Mouse (Mus musculus): ENCODE results near the gene Mdfi. TPM values are rescaled to one million over a fixed set of nuclear protein-coding genes. Genes with fewer than 3 reads are reported as not detected.

Gene Mdfi
- polyA plus RNA-seq, 1 experiment, result 10.4 TPM

DNA sequence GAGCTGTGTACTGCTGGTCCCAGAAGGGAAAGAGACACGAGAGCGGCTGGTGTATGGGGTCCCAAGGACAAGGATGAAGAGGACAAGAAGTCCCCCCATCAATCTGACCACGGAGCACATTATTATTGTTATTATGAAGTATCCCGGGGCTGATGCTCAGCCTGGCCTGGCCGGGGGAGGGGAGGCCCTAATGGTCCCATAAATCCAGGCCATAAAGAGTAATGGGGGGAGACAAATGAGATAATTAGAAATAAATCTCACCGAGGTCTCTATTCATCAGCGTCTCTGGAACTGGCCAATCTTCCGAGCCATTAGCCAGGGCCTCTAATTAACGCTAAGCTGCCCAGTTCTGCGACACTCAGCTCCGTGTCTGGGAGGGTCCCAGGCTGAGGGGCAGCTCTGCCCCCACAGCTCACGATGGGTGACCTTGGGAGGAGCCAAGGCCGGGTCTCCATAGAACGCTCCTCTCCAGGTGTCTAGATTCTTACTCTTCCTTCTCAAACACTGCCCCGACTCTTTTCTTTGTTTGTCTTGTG lies 23.2 kb downstream of the Mdfi start:
- Histone ChIP-seq H3K27me3 (replicated peaks) (peaks cover 69% of the 10 kb centered on the region), H3K36me3 (replicated peaks; ENCODE audit: low read length) (no peaks in the 10 kb centered on the region), H3K4me1 (peaks cover 7% of the 10 kb centered on the region), H3K4me3 (replicated peaks) (no peak overlapping the region), H3K9me3 (0 out of 2 replicates have a peak, but pooled peaks cover 4% of the 10 kb centered on the region)
- TF ChIP-seq GATA1 (IDR thresholded peaks at IDR 0.05; ENCODE audit: borderline replicate concordance, low read length) (no peak), FLI1 (IDR thresholded peaks at IDR 0.05; ENCODE audit: low read length) (no peak)

DNA sequence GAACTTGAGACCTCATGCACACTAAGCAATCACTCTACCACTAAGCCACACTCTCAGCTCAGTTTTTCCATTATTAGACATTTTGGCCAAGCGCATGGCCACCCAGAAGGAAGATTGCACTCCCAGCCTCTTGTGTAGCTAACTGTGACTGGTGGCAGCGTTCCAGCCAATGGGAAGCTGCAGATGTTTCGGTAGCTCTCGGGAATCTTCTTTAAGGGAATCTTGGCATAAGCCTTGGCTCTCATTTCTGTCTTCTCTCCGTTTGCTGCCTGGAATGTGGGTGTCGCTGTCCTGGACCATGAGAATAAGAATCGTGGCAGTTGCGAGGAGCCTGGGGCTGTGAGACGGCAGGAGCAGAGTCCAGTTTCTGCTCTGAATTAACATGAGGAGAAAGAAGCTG lies 28.3 kb downstream of the Mdfi start:
- Histone ChIP-seq H3K27me3 (replicated peaks) (peaks cover 62% of the 10 kb centered on the region), H3K36me3 (replicated peaks; ENCODE audit: low read length) (no peaks in the 10 kb centered on the region), H3K9me3 (peaks cover 7% of the 10 kb centered on the region; the same call in 1 of the 2 replicates), H3K4me3 (replicated peaks) (no peak overlapping the region), H3K4me1 (peaks cover 17% of the 10 kb centered on the region)
- TF ChIP-seq FLI1 (IDR thresholded peaks at IDR 0.05; ENCODE audit: low read length) (no peak), GATA1 (IDR thresholded peaks at IDR 0.05; ENCODE audit: borderline replicate concordance, low read length) (no peak)

DNA sequence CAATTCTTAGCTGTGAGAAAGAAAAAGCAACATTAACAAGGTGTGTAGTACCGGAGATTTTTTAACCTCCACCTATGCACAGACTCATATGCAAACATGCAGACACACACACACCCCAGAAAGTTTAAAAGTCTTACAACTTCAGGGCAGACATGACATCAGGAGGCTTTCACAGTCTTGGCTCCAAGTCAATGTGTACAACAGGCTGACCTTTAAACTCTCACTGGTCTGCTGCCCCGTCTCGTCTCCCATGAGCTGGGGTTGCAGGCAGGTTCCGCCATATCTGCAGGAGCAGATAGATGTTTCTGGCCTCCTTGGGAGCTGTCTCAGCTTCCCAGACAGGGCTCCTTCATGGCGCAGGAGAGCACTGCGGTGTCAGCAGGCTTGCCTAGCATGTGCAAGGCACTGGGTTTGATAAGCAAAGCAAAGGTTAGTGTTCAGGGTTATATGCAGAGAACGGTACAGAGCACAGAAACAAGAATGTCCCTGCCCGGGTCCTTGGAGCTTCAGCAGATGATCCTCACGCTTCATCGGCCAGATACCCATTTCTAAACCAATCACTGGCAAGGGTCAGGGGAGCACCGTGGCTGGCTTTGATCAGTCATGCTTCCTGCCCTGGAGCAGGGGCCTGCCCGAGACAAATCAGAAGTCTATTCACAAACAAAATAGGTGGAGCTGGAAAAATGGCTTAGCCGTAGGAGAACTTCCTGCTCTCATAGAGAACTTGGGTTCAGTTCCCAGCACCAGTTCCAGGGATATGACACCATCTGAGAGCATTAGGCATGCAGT lies 29.2 kb downstream of the Mdfi start:
- Histone ChIP-seq H3K36me3 (replicated peaks; ENCODE audit: low read length) (no peaks in the 10 kb centered on the region), H3K4me1 (peaks cover 17% of the 10 kb centered on the region), H3K27me3 (replicated peaks) (peaks cover 66% of the 10 kb centered on the region), H3K4me3 (replicated peaks) (no peak overlapping the region), H3K9me3 (peaks cover 7% of the 10 kb centered on the region; the same call in 1 of the 2 replicates)
- TF ChIP-seq GATA1 (IDR thresholded peaks at IDR 0.05; ENCODE audit: borderline replicate concordance, low read length), result no peak
- no peak for TF ChIP-seq FLI1 (IDR thresholded peaks at IDR 0.05; ENCODE audit: low read length)

DNA sequence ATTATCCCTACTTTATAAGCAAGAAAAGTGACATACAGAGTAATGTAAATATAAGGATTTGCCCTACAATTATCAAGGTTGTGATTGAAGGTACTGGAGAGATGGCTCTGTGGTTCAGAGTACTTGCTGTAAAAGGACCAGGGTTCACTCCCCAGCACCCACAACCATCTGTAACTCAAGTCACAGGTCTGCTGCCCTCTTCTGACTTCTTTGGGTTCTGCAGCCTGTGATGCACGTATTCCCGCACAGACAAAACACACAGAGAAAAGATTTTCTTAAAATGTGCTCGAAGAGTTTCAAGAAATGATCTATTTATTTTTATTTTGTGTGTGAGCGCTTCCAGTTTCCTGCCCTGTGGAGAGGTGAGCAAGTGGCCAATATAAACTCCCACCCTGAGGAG lies 30.8 kb downstream of the Mdfi start:
- TF ChIP-seq GATA1 (IDR thresholded peaks at IDR 0.05; ENCODE audit: borderline replicate concordance, low read length) (no peak), FLI1 (IDR thresholded peaks at IDR 0.05; ENCODE audit: low read length) (no peak)
- peaks cover 7% of the 10 kb centered on the region; the same call in 1 of the 2 replicates for H3K9me3 ChIP-seq
- H3K27me3 ChIP-seq (replicated peaks), result peaks cover 59% of the 10 kb centered on the region
- no peak overlapping the region for H3K4me3 ChIP-seq (replicated peaks)
- no peaks in the 10 kb centered on the region for H3K36me3 ChIP-seq (replicated peaks; ENCODE audit: low read length)
- peaks cover 17% of the 10 kb centered on the region for H3K4me1 ChIP-seq

DNA sequence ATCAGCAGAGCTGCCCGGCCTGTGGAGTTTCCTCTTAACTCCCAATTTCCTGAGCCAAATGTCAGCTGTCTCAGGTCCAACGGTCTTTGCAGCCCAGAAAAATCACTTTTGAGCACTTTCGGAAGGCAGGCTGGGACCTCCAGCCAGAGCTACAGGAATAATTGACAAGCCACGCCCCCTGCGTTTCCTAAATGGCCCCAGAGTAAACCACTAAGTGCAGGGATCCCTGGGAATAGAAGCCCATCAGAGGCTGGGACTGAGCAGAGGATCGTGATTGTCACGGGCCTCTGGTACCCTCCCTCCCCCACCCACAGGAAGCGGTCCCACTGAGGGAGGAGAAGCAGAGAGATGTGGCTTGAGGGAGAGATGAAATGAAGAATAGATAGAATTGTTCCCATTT lies 31.7 kb downstream of the Mdfi start:
- no peaks in the 10 kb centered on the region for H3K36me3 ChIP-seq (replicated peaks; ENCODE audit: low read length)
- peaks cover 7% of the 10 kb centered on the region; the same call in 1 of the 2 replicates for H3K9me3 ChIP-seq
- peaks cover 56% of the 10 kb centered on the region for H3K27me3 ChIP-seq (replicated peaks)
- H3K4me3 ChIP-seq (replicated peaks), result no peak overlapping the region
- H3K4me1 ChIP-seq, result peaks cover 17% of the 10 kb centered on the region
- TF ChIP-seq GATA1 (IDR thresholded peaks at IDR 0.05; ENCODE audit: borderline replicate concordance, low read length) (no peak), FLI1 (IDR thresholded peaks at IDR 0.05; ENCODE audit: low read length) (no peak)

DNA sequence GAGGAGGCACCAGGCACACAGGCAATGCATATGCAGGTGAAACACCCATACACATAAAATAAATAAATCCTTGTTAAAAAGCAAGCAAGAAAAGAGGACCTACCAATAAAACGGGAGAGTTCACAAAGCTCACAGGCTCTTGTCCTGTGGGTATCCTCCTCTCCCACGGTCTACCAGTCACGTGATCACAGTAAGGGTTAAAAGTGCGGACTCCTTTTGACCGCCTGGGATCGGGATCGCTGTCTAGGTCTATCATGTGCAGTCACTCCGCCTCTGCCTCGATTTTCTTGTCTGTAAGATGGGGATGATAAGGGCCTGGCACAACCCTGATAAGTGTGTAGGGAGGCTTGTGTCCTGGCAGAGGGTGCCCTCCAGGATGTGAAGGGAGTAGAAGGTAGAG lies 37.1 kb downstream of the Mdfi start:
- peaks cover 23% of the 10 kb centered on the region for H3K4me1 ChIP-seq
- no peak overlapping the region for H3K4me3 ChIP-seq (replicated peaks)
- H3K9me3 ChIP-seq, result no peaks in the 10 kb centered on the region

DNA sequence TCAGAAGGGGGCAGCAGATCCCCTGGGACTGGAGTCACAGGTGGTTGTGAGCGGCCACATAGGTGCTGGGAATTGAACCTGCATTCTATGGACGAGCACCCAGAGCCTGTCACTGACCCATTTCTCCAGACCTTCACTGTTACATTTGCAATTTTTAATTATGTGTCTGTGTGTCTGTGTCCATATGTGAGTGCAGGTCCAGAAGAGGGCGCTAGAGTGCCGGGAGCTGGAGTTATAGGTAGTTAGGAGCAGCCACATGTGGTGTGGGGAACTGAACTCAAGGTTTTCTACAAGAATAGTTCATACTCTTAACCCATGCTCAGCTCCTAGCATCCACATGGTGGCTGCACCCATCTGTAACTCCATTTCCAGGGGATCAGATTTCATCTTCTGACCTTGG lies 37.5 kb downstream of the Mdfi start:
- no peaks in the 10 kb centered on the region for H3K9me3 ChIP-seq
- no peak overlapping the region for H3K4me3 ChIP-seq (replicated peaks)
- TF ChIP-seq FLI1 (IDR thresholded peaks at IDR 0.05; ENCODE audit: low read length) (no peak), GATA1 (IDR thresholded peaks at IDR 0.05; ENCODE audit: borderline replicate concordance, low read length) (no peak)
- H3K4me1 ChIP-seq, result peaks cover 19% of the 10 kb centered on the region; the same call in 1 of the 2 replicates
- no peaks in the 10 kb centered on the region for H3K36me3 ChIP-seq (replicated peaks; ENCODE audit: low read length)
- H3K27me3 ChIP-seq (replicated peaks), result peaks cover 53% of the 10 kb centered on the region

More for the DNA sequence above, 37.1 kb downstream of the Mdfi start:
- TF ChIP-seq GATA1 (IDR thresholded peaks at IDR 0.05; ENCODE audit: borderline replicate concordance, low read length) (no peak), FLI1 (IDR thresholded peaks at IDR 0.05; ENCODE audit: low read length) (no peak)
- Histone ChIP-seq H3K36me3 (replicated peaks; ENCODE audit: low read length) (no peaks in the 10 kb centered on the region), H3K27me3 (replicated peaks) (peaks cover 57% of the 10 kb centered on the region)

DNA sequence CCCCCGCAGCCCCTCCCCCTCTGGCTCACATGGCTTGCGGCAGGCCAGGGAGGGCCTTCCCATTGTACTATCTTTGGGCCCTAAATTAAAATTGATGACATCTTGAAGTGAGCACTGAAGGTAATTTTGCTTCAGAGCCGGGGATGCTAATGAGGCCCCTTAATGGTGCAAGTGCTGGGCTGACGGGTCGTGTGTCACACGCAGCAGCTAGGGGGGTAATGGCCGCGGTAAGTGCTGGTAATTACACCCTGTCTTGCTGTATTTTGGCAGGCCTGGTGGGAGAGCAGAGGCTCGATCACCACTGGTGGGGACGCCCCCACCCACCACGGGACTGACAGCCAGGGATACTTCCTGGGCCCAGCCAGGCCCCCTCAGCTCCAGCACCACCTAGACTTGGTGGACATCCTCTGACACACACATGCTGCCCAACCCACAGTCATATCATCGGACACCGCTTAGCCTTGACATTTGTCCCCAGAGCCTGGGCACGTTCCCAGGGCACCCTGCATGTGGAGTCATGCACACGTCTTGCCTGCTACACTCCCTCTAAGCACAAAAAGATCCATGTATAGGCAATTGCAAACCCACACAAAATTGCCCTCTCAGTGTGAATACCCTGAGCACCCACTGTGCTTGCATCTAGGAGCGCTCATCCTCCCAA lies 38.2 kb downstream of the Mdfi start:
- H3K36me3 ChIP-seq (replicated peaks; ENCODE audit: low read length), result no peaks in the 10 kb centered on the region
- peaks cover 16% of the 10 kb centered on the region; the same call in 1 of the 2 replicates for H3K4me1 ChIP-seq
- peaks cover 50% of the 10 kb centered on the region for H3K27me3 ChIP-seq (replicated peaks)
- TF ChIP-seq FLI1 (IDR thresholded peaks at IDR 0.05; ENCODE audit: low read length), result no peak
- TF ChIP-seq GATA1 (IDR thresholded peaks at IDR 0.05; ENCODE audit: borderline replicate concordance, low read length), result no peak
- H3K4me3 ChIP-seq (replicated peaks), result no peak overlapping the region
- no peaks in the 10 kb centered on the region for H3K9me3 ChIP-seq

DNA sequence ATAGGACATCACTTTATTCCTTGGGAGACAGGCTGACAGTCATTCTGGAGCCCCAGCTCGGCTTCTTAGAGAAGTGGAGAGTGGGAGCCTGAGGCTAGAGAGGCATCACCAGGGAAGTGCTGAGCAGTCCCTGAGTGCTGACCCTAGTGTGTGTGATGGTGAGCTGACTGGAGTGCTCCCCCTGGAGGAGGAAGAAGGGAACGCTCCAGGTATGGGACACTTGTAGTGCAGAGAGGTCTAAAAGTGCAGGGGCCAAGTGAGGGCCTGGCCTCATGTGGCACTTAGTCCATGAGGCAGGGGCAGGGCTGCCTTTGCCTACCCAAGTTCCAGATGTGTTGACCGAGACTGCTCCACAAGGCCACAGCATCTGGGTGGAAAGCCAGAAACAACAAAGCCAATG lies 39.0 kb downstream of the Mdfi start:
- TF ChIP-seq GATA1 (IDR thresholded peaks at IDR 0.05; ENCODE audit: borderline replicate concordance, low read length) (no peak), FLI1 (IDR thresholded peaks at IDR 0.05; ENCODE audit: low read length) (no peak)

DNA sequence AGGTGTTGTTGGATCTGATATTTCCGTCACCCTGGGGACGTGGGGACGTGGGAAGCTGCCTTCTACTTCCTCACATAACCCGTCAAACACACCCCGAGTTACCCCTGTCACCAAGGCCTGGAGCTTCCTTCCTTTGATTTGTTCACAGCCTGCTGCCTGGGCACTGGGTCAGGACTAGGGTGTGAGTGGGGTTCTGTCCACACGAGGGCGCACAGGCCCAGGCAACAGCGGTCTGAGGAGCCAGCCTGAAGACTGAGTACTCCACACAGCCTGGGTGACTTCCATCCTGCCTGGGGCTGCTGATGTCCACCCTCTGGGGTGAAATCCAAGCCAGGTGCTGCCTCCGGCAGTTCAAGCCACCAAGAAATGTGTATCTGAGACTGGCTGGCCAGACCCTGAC lies 41.1 kb downstream of the Mdfi start:
- Histone ChIP-seq H3K36me3 (replicated peaks; ENCODE audit: low read length) (no peaks in the 10 kb centered on the region), H3K4me1 (peaks cover 16% of the 10 kb centered on the region; the same call in 1 of the 2 replicates), H3K9me3 (no peaks in the 10 kb centered on the region), H3K4me3 (replicated peaks) (no peak overlapping the region), H3K27me3 (replicated peaks) (peaks cover 46% of the 10 kb centered on the region)
- no peak for TF ChIP-seq FLI1 (IDR thresholded peaks at IDR 0.05; ENCODE audit: low read length)
- TF ChIP-seq GATA1 (IDR thresholded peaks at IDR 0.05; ENCODE audit: borderline replicate concordance, low read length), result no peak

More for the DNA sequence above, 39.0 kb downstream of the Mdfi start:
- Histone ChIP-seq H3K36me3 (replicated peaks; ENCODE audit: low read length) (no peaks in the 10 kb centered on the region), H3K9me3 (no peaks in the 10 kb centered on the region), H3K4me1 (peaks cover 16% of the 10 kb centered on the region; the same call in 1 of the 2 replicates), H3K4me3 (replicated peaks) (no peak overlapping the region), H3K27me3 (replicated peaks) (peaks cover 49% of the 10 kb centered on the region)

Measured in megakaryocyte, embryonic 14.5 days (primary cell).